Mouse (Mus musculus) ES-Bruce4 (cell line): ENCODE data around the gene Cd70.

Source experiments
- CTCF ChIP-seq: IDR thresholded peaks from one replicate; pipeline ENCODE4 v1.8.1; 2011; ENCODE audit warnings: low read depth, low read length
- EP300 ChIP-seq: IDR thresholded peaks from 2 replicates; pipeline ENCODE4 v1.6.1; 2011; ENCODE audit warnings: low read depth, low read length; ENCODE audit not compliant: insufficient read depth
- POLR2A ChIP-seq: IDR thresholded peaks from one replicate; pipeline ENCODE4 v1.8.1; 2011; ENCODE audit warnings: low read length; ENCODE audit not compliant: insufficient read depth

DNA sequence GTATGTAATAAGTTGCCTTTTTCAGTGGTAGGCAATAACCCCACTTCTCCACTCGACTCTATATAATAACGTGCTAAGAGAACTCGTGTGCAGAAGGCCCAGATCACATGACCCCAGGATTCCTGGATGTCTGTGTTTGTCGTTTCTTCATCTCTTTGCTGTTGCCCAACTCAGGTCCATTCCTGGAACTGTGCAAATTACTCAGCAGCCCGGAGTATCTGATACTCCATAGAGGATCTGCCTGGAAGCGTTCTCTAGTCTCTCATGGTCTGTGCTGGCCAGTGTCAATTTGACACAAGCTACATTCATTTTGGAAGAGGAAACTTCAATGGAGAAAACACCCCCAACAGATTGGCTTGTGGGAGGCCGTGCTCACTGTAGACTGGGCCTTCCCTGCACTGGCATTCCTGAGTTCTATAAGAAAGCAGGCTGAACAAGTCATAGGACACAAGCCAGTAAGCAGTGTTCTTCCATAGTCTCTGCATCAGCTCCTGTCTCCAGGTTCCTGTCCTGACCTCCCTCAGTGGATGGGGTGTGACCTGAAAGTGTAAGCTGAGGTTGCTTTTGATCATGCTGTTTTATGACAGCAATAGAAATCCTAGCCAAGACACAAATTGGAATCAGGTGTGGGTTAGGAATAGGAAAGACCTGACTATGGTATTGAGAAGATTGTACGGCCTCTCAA, 45.9 kb upstream of the Cd70 start:
- TF ChIP-seq POLR2A (no peak), CTCF (no peak), EP300 (no peak)
